Mouse (Mus musculus) hindbrain, embryonic 14.5 days (tissue): ENCODE results near the gene Stk40. TPM values are rescaled to one million over a fixed set of nuclear protein-coding genes. Genes with fewer than 3 reads are reported as not detected.

Source experiments
- ATAC-seq: fragments of 200-750 bp; cut with Nextera tagmentation; 2 replicates; pipeline ENCODE4 v1.8.0; 2017; ENCODE audit warnings: moderate number of reproducible peaks, mild to moderate bottlenecking, moderate TSS enrichment, moderate library complexity; ENCODE audit not compliant: low FRiP score
- DNase-seq: peaks from one replicate; pipeline ENCODE4 v3.0.0-alpha.2; 2015; ENCODE audit warnings: low spot score
- H3K27ac ChIP-seq: fragments of 300-500 bp; sonication (generic); 2 replicates; pipeline ENCODE4 v1.5.1; 2014; ENCODE audit warnings: mild to moderate bottlenecking, moderate library complexity
- H3K27me3 ChIP-seq: fragments of 300-500 bp; sonication (generic); 2 replicates; pipeline ENCODE4 v1.6.1; 2014; ENCODE audit warnings: mild to moderate bottlenecking, low read length, mixed read lengths; ENCODE audit not compliant: control insufficient read depth, insufficient read depth
- H3K36me3 ChIP-seq: fragments of 300-500 bp; sonication (generic); replicated peaks from 2 replicates; pipeline ENCODE4 v1.6.1; 2014; ENCODE audit not compliant: control insufficient read depth, insufficient read depth
- H3K4me1 ChIP-seq: fragments of 300-500 bp; sonication (generic); replicated peaks from 2 replicates; pipeline ENCODE4 v1.6.1; 2014; ENCODE audit warnings: antibody characterized with exemption, low read length, mixed read lengths; ENCODE audit not compliant: control insufficient read depth, insufficient read depth
- H3K4me2 ChIP-seq: fragments of 300-500 bp; sonication (generic); replicated peaks from 2 replicates; pipeline ENCODE4 v1.6.1; 2014; ENCODE audit warnings: mild to moderate bottlenecking, moderate library complexity
- H3K4me3 ChIP-seq: fragments of 300-500 bp; sonication (generic); replicated peaks from 2 replicates; pipeline ENCODE4 v1.5.1; 2014; ENCODE audit warnings: mild to moderate bottlenecking, low read length
- H3K9ac ChIP-seq: fragments of 300-500 bp; sonication (generic); 2 replicates; pipeline ENCODE4 v1.6.1; 2014
- H3K9me3 ChIP-seq: fragments of 300-500 bp; sonication (generic); 2 replicates; pipeline ENCODE4 v1.6.1; 2016; ENCODE audit warnings: low read length; ENCODE audit not compliant: control insufficient read depth
- WGBS: fragments of 180-500 bp; shearing (Covaris S2); extraction: QIAGEN DNeasy Blood & Tissue Kit; methylation state at CpG from one replicate; pipeline ENCODE4 v1.1.7; 2014; 5-methylcytosine and 5-hydroxymethylcytosine counted together
- polyA plus RNA-seq: library from polyadenylated mRNA; unstranded; fragments of >200 nt; fragmentation: Nextera tagmentation; extraction: Ambion mirVana; gene quantifications from 2 replicates; pipeline ENCODE4 v1.2.1, GENCODE M21; 2014

Stk40 gene
- polyA plus RNA-seq, 1 experiment from 2014 or later = 25.2 TPM

GRCm38 (mm10) chr4:126156617-126157016 lies 52.9 kb downstream of the Stk40 start:
- DNase-seq (no peak), ATAC-seq (no peak)
- Histone ChIP-seq H3K9me3 (no peaks in the 10 kb centered on the region), H3K9ac (no peak overlapping the region), H3K4me2 (no peak overlapping the region), H3K36me3 (no peaks in the 10 kb centered on the region), H3K27me3 (no peaks in the 10 kb centered on the region), H3K27ac (no peak overlapping the region), H3K4me3 (no peak overlapping the region), H3K4me1 (no peaks in the 10 kb centered on the region)
- 59% methylated on average over 5 of the region's 5 CpGs for WGBS

- WGBS = 89% methylated on average over 6 of the region's 6 CpGs
- H3K4me1 ChIP-seq = peaks cover 3% of the 10 kb centered on the region; the same call in 1 of the 2 replicates
- no peaks in the 10 kb centered on the region for H3K27me3 ChIP-seq
- ATAC-seq (no peak), DNase-seq (no peak)
- H3K36me3 ChIP-seq = no peaks in the 10 kb centered on the region
- H3K4me3 ChIP-seq = no peak overlapping the region
- no peaks in the 10 kb centered on the region for H3K9me3 ChIP-seq
- no peak overlapping the region for H3K27ac ChIP-seq
- H3K9ac ChIP-seq = no peak overlapping the region
- no peak overlapping the region for H3K4me2 ChIP-seq
These were observed 53.8 kb downstream of the Stk40 start for GRCm38 (mm10) chr4:126157562-126157961.

GRCm38 (mm10) chr4:126159455-126159854 lies 55.7 kb downstream of the Stk40 start:
- H3K36me3 ChIP-seq = no peaks in the 10 kb centered on the region
- no peak overlapping the region for H3K9ac ChIP-seq
- H3K9me3 ChIP-seq = no peaks in the 10 kb centered on the region
- 72% methylated on average over 8 of the region's 8 CpGs for WGBS
- H3K4me3 ChIP-seq = no peak overlapping the region
- no peak overlapping the region for H3K4me2 ChIP-seq
- no peak for DNase-seq
- peaks cover 9% of the 10 kb centered on the region; the same call in 1 of the 2 replicates for H3K4me1 ChIP-seq
- H3K27me3 ChIP-seq = no peaks in the 10 kb centered on the region
- no peak for ATAC-seq
- H3K27ac ChIP-seq = no peak overlapping the region

GRCm38 (mm10) chr4:126160981-126161380 lies 57.2 kb downstream of the Stk40 start:
- WGBS = 93% methylated on average over 8 of the region's 8 CpGs
- Histone ChIP-seq H3K4me1 (peaks cover 9% of the 10 kb centered on the region; the same call in 1 of the 2 replicates), H3K4me3 (no peak overlapping the region), H3K27me3 (no peaks in the 10 kb centered on the region), H3K9ac (no peak overlapping the region), H3K4me2 (no peak overlapping the region), H3K36me3 (0 out of 2 replicates have a peak, but pooled peaks cover 8% of the 10 kb centered on the region), H3K27ac (no peak overlapping the region), H3K9me3 (no peaks in the 10 kb centered on the region)
- DNase-seq (no peak), ATAC-seq (no peak)

GRCm38 (mm10) chr4:126161456-126161855 lies 57.7 kb downstream of the Stk40 start:
- Histone ChIP-seq H3K4me2 (no peak overlapping the region), H3K4me1 (peaks cover 9% of the 10 kb centered on the region; the same call in 1 of the 2 replicates), H3K4me3 (no peak overlapping the region), H3K9me3 (no peaks in the 10 kb centered on the region), H3K27me3 (no peaks in the 10 kb centered on the region), H3K36me3 (peaks cover 13% of the 10 kb centered on the region), H3K9ac (no peak overlapping the region), H3K27ac (no peak overlapping the region)
- WGBS = 90% methylated on average over 6 of the region's 6 CpGs
- no peak for ATAC-seq
- no peak for DNase-seq

GRCm38 (mm10) chr4:126161986-126162385 lies 58.2 kb downstream of the Stk40 start:
- H3K4me1 ChIP-seq = peaks cover 9% of the 10 kb centered on the region; the same call in 1 of the 2 replicates
- H3K27me3 ChIP-seq = no peaks in the 10 kb centered on the region
- ATAC-seq = no peak
- no peak for DNase-seq
- peak overlapping the region; percentile 97 for H3K4me2 ChIP-seq
- WGBS = 65% methylated on average over 8 of the region's 9 CpGs
- no peak overlapping the region for H3K9ac ChIP-seq
- peak overlapping the region; percentile 46 for H3K4me3 ChIP-seq
- no peak overlapping the region for H3K27ac ChIP-seq
- peaks cover 19% of the 10 kb centered on the region for H3K36me3 ChIP-seq
- H3K9me3 ChIP-seq = no peaks in the 10 kb centered on the region

GRCm38 (mm10) chr4:126162544-126163066 lies 58.8 kb downstream of the Stk40 start:
- Histone ChIP-seq H3K36me3 (peaks cover 24% of the 10 kb centered on the region), H3K9me3 (no peaks in the 10 kb centered on the region), H3K27me3 (no peaks in the 10 kb centered on the region), H3K9ac (peak overlapping the region; percentile 71), H3K4me1 (peaks cover 9% of the 10 kb centered on the region; the same call in 1 of the 2 replicates), H3K4me2 (peak overlapping the region; percentile 97), H3K27ac (0 out of 2 replicates have a peak overlapping the region, but pooled peaks have one; percentile 32), H3K4me3 (peak overlapping the region; percentile 46)
- under 1% methylated on average over 44 of the region's 44 CpGs for WGBS
- DNase-seq = peak; percentile 71
- ATAC-seq = peak; percentile 89

GRCm38 (mm10) chr4:126163067-126163659 lies 59.4 kb downstream of the Stk40 start, which contains the start of gene Sh3d21:
TSS of gene Sh3d21 (minus strand) at chr4:126163491.
- peaks cover 9% of the 10 kb centered on the region; the same call in 1 of the 2 replicates for H3K4me1 ChIP-seq
- 0 out of 2 replicates have a peak, but pooled peaks have one; percentile 9 for ATAC-seq
- 9% methylated on average over 22 of the region's 22 CpGs for WGBS
- peak within 1 kb of the TSS; percentile 71 for H3K9ac ChIP-seq
- 0 out of 2 replicates have a peak within 1 kb of the TSS, but pooled peaks have one; percentile 32 for H3K27ac ChIP-seq
- no peak for DNase-seq
- H3K27me3 ChIP-seq = no peaks in the 10 kb centered on the region
- H3K4me3 ChIP-seq = peak within 1 kb of the TSS; percentile 46
- H3K36me3 ChIP-seq = peaks cover 29% of the 10 kb centered on the region
- H3K9me3 ChIP-seq = no peaks in the 10 kb centered on the region
- H3K4me2 ChIP-seq = peak within 1 kb of the TSS; percentile 97

- ATAC-seq (no peak), DNase-seq (no peak)
- Histone ChIP-seq H3K27me3 (no peaks in the 10 kb centered on the region), H3K4me2 (no peak overlapping the region), H3K27ac (no peak overlapping the region), H3K9me3 (no peaks in the 10 kb centered on the region), H3K4me1 (peaks cover 9% of the 10 kb centered on the region; the same call in 1 of the 2 replicates), H3K9ac (no peak overlapping the region), H3K4me3 (no peak overlapping the region), H3K36me3 (peaks cover 34% of the 10 kb centered on the region)
- 63% methylated on average over 4 of the region's 4 CpGs for WGBS
These were observed 59.9 kb downstream of the Stk40 start for GRCm38 (mm10) chr4:126163685-126164084.
